Mouse (Mus musculus): ENCODE measurements at regions not wholly inside any gene's neighbourhood (a gene's known extent, or its start where the extent isn't known, plus 50 kb on each side); places are given as distances from the start of the nearest gene placed in this dataset.

GRCm38 (mm10) chr15:59707081-59707480 lies 309.3 kb downstream of the 4933412E24Rik start:
- Histone ChIP-seq H3K4me1 (ENCODE audit: control insufficient read depth, insufficient read depth, low read length) (no peaks in the 10 kb centered on the region), H3K36me3 (ENCODE audit: control insufficient read depth, insufficient read depth, low read length, poor library complexity, severe bottlenecking) (no peaks in the 10 kb centered on the region), H3K4me3 (ENCODE audit: low read depth, low read length) (no peak overlapping the region), H3K9ac (ENCODE audit: low read depth, poor library complexity, severe bottlenecking) (no peak overlapping the region), H3K9me3 (replicated peaks; ENCODE audit: control insufficient read depth, insufficient read depth, low read length, poor library complexity, severe bottlenecking) (no peaks in the 10 kb centered on the region), H3K27ac (ENCODE audit: insufficient read depth, low read length) (no peak overlapping the region), H3K27me3 (ENCODE audit: control insufficient read depth, insufficient read depth, low read length, poor library complexity, severe bottlenecking) (no peaks in the 10 kb centered on the region)
- no peak for TF ChIP-seq CTCF (IDR thresholded peaks at IDR 0.05; ENCODE audit: low read depth, low read length)
- TF ChIP-seq POLR2A (IDR thresholded peaks at IDR 0.05; ENCODE audit: insufficient read depth, low read length) = no peak
- TF ChIP-seq EP300 (IDR thresholded peaks at IDR 0.05; ENCODE audit: insufficient read depth, low read depth, low read length) = no peak

All from ES-Bruce4 (cell line).